Mouse (Mus musculus) heart, postnatal 4 days (tissue): ENCODE measurements around the gene N4bp2l1. TPM values are rescaled to one million over a fixed set of nuclear protein-coding genes. Genes with fewer than 3 reads are reported as not detected.

Source experiments
- DNase-seq: peaks from one replicate; pipeline ENCODE4 v3.0.0; 2021
- total RNA-seq, 2 experiments: library from RNA; stranded (reverse); gene quantifications; 2 replicates each; pipeline ENCODE4 v1.2.3; 2021

Gene N4bp2l1
- total RNA-seq, 2 experiments from 2014 or later: 2.5 to 2.6 TPM

DNA sequence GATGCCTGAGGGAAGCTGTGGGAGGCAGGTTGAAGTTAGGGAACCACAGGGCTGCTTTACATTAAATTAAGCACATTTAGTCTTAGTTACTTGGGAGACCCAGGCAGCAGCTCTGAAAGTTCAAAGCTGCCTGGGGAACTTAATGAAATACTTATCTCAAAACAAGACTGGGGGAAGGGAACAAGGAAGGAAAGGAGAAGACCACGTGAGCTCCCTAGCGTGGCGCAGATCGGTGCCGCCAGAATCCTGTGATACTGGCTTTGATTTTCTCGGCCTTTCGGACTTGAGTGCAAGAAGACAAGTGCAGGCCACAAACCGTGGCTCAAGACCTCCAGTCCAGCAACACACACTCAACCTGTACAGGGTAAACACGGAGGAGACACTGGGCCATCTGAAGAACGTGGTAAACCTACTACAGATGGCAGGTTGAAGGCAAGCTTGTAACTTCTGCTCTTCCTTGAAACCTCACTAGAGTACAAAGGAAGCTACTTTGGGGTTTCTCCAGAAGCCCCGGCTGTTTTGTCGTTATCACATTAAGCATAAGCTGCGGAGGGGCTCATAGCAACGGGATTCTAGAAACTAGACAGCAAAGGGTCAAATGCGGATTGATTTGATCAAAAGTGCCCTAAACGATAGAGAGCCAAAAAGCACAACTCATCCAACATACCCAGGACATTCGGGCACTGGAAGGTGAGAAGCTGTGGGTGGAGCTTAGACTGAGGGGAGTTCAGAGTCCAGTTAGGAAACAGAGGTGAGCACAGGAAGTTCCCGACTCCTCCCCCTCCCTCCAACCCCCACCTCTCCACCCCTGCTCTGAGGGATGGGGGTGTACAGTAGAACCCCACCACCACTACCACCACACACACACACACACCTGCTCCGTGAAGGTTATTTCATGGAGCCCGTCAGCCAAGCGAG is 1.5 kb upstream of the N4bp2l1 start:
- DNase-seq: no peak

DNA sequence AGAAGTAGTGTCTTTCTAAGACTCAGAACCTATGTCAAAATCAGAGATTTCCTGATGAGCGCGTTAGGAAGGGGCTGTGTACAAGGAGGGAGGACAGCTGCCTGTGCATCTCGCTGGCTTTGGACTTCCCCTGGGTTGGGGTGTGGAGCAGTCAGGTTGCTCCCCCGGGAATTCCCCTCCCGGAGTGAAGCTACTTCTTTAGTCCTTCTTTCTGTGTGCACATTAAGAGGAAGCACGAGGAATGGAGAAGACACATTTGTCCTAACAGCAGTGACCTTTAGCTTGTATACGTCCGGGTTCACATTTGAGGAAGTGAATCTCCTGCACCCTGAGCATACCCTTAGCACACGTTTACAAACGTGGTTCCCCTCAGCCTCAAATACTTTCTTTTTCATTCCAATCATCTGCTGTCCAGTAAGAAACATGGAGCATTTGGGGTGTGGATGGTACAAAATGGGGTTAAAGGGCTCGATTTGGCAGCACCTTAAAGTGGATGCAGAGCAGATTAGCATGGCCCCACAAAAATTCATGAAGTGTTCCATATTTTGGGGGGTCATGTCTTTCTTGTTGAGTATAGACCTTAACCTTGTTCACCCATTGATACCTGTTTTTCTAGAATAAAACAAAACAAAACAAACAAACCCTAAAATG is 1.5 kb downstream of the N4bp2l1 start:
- no peak for DNase-seq

DNA sequence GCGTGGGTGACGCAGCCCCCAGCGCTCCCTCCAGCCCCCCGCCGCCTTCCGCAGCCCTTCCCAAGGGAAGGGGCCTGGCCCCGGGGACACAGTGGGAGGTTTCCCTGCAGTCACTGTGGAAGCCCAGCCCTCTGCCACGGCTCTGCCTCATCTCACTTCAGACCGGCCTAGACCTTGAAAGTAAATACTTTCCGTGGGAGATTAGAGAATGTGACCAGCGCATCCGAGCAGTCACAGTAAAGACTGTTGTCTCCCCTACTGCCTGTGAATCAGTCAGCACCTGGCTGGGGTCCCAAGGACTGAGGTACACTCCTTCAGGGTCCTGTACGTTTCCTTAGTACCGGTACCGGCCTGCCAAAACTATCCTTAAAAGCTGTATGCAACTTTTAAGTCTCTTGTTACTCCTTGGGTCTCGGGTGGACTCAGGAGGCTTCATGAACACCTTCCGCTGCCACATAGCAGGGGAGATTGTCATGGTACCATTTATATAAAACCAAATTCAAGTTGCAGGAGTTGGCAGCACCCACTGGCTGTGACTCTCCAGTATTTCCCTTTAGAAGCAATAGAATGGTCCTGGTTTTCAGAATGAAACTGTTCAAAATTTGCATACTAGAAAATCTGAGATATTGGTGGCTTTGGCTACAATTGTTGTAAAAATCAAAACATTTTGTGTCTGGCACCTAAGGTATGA is 2.2 kb downstream of the N4bp2l1 start:
- no peak for DNase-seq

DNA sequence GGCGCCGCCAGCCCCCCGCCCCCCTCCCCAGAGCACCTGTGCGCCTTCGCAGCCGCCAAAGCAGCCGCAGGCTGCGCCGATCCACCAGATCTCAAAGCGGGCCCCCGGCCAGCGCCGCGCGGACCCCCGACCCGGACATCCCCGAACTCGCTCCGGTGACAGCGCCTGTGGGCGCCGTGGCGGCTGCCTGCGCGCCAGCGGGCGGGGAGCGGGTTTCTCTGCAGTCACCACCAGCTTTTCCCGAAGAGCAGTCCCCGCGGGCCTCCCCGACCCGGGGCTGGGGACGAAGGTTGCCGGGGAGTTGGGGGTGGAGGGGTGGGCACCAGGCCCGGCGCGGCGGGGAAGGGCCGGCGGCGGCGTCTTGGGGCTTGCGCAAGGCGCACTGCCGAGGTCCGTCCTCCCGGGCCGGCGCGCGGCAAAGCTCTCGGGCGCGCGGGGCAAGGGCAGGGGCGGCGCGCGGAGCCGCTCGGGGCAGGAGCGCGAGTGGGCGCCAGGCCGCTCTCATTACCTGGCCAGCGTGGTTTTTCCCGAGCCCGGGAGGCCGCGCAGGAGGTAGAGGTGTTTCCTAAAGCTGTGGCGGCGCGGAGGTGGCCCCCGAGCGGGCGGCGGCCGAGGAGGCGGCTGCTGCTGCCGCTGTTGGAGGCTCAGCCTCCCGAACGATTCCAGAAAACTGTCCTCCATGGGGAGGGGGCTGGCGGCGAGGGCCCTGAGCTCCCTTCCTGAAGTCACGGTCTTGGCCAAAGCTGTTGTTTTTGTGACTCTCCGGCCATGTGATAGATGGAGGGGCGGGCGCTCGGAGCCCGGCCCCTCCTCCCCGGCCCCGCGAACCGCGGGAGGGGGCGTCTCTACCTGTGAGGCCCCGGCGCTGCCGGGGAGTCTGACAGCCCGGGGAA is 3.0 kb downstream of the N4bp2l1 start:
- DNase-seq: peak; percentile 40

DNA sequence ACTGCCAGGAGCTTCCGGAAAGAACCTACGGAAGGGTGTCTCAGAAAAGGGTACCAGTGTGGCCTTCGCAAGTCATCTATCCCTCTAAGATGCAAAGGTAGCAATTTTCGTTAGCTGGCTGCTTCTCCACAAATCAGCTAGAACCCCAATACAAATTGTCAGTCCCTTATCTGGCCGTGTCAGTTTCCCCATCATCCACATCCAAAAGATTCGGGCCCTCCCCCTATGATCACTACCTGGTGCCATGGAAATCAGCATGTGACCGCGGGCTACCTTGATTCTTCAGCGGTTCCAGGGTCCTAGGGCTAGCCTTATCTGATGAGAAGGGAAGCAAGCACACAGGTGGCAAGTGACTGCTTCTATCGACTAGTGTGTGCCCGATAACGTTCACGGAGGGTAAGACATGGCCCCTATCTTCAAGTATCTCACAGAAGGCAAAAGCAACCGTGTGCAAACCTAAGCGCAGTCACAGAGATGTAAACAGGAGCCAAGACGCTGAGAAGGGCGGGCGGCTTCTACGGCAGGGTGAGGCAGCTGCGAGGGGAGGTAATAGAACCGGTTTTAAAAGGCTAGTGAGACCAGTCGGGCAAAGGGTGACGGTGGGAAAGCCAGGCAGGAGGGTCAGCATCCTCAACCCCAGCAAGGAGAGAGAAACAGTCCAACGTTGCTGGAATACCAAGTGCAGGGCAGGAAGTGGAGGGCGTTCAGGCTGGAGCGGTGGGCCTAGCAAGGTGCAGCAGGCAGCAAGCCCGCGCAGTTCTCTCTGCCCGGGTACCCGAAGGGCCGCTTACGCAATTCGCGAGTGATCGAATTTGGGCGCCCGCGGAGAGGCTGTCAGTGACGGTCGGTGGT is 3.9 kb downstream of the N4bp2l1 start:
- peak; percentile 19 for DNase-seq

DNA sequence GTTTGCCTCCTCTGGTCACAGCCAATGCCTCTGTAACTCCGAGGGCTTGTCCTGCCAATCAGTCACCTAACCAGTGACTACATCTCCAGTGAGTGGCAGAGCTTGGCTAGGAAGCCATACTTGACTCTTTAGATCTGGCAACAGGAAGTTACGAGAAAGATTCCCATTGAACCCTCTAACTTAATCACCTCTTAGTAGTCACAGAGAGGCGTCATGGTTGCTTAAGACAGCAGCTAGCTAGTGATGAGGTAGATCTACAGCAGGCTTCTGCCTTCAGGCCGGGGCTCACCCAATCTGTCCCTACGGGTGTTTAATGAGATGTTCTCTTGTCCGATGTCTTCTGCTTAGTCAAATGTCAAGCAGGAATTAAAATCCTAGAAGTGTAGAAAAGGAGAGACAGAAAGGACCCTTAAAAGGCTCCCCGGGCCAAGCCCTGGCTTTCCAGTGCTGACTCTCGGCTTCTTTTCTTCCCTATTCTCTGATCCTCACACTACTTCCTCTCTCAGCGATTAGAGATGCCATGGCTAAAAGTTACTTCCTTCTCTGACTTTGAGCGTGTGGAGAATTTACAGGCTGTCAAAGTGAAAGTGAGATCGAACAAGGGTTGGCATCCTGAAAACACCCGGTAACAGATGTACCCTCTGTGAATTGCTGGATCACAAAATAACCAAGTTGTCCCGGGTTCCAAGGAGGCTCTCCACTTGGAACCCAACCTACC is 4.6 kb downstream of the N4bp2l1 start:
- no peak for DNase-seq

DNA sequence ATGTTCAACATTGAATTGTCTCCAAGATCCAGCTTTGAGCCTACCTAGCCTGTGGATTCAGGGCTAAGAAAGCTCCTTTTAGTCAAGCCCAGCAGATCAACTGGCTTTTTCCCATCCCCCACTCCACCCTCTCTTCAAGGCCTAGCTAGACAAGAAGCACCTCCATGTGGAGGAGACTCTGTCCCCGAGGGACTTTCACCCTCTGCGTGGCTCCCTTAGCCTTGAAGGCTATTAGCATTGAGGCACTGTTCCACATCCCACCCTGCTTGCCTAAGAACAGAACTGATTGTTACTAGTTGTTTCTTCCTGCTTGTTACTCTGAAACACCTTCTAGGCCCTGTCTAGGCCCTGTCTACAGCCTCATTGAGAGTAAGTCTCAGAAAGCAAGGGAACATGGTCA is 7.0 kb downstream of the N4bp2l1 start:
- no peak for DNase-seq

DNA sequence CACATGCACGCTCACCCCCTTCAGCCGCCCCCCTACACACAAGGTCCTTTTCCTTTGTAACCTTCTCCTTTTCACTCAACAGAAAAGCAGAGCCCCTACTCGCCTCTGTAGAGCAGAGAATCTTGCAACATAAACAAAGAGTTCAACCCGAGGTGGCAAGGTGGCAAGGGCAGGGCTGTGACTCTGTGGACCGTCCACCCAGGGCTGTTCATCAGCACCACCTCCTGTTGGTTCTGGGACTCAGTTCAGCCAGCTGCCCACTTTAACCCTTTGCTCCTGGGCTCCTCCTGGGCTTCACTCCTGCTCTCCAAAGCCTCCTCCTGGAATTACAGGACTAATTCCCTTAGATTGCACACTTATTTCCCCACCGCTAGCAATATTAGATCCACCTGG is 12.7 kb downstream of the N4bp2l1 start:
- no peak for DNase-seq

DNA sequence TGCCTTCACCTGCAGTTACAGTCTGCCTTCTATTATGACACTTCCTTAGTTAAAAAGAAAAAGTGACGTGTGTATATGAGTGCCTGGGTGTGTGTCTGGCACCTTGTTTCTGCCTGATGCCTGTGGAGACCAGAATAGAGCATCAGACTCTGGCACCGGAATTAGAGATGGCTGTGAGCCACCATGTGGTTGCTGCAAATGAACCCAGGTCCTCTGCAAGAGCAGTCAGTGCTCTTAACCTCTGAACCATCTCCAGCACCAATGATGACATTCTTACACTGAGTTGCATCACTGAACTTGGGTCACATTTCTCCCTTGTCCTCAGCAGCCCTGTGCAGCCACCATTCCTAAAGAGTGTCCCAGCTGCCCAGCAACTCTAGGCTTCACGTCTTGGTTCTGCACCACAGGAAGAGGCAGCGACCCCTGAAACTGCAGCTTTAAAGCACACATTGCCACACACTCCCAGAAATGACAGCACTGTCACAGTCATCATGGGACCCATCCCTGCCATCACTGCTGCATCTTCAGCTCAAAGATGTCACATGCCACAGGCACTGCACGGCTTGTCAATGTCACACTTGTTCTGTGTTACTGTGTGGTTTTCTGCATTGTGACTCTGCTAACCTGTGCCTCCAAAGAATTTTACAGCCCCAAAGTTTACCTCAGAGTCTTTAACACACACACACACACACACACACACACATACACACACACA is 13.2 kb downstream of the N4bp2l1 start:
- DNase-seq: peak; percentile 16

DNA sequence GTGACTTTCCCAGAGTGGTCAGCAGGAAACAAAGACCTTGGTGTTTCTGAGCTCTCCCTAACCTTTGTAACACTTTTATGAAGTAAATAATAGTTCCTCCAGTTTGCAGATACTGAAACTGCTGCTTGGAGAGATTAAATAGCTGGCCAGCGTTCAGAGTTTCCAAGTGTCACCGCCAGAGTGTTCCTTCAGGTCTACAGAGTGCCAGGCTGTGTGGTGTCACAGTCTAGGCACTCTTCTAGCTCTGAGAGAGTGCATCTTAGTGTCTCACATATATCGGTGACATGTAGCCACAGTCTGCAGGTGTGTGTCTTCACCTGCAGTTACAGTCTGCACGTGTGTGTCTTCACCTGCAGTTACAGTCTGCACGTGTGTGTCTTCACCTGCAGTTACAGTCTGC is 13.8 kb downstream of the N4bp2l1 start:
- DNase-seq: no peak

DNA sequence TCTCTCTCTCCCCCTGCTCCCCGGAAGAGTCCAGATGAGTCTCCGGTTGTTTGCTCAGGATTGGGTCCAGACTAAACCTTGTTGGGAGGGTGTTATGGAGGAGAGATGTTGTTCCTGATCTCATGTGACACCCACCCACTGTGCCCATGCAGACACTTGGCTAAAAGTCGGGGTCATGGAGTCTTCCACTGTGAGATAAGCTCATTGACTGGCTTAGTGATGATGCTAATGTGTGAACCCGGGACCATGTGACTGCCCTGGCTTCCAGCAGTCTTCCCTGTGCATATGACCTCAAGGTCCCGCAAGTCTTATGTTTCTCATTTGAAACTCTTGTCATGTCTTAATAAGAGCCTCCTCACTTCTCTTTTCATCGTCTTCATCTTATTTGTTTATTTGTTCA is 15.8 kb downstream of the N4bp2l1 start:
- DNase-seq: no peak

DNA sequence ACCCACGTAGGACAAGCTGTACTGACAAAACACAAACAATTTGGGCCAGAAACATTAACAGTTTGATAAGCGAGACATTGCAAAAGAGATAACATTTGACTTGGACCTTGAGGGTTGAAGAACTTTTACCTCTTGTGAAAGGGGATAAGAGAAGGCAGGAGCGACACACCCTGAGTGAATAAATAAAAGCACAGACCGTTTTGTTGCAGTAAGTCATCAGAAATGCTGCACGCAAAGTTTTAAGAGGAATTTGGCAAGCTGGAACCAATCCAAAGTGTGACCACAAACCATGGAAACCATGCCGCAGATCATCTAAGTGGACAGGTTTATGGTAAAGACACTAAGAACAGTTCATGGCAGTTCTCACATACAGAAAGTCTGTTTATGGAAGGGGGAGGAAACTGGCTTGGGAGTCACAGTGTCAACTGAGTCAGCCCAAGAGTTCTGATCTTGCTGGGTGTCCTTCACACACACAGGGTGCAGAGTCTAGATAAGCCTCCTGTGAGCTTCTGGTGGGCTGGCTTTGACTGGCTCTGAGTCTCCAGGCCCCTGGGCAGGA is 18.3 kb downstream of the N4bp2l1 start:
- no peak for DNase-seq

DNA sequence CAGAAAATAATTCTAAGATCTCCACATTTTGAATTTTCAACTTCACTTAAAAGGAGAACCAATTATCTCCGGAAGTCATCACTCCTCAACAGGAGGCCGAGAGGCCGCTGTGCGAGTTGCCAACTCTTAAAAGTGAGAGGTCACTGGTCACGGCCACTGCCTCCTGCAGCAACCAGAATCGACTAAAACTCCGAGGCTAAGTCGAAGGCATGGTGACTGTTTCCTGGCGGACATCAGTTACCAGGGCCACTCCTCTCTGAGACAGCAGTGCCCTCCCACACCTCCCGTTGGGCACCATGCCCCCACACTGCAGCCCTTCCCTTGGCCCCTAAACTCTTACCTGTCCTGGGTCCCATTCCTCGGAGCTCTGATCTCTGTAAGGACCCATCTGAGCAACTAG is 20.2 kb downstream of the N4bp2l1 start:
- DNase-seq: no peak

DNA sequence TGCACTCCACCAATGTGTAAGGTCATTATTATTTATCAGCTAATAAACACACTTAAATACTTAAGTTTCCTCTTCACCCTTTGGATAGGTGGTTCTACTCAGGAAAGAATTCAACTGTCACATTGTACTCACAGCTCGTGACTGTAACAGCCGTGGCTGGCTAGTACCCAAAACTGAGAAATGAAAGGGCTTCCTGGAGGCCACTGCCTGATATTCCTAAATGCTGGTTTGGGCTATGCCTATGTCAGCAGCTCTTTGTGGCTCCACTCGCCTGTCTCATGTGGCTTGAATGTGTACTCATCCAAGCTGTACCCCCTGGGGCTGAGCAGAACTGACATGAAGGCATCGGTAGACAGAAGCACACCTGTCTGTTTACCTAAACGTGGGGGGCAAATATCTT is 22.1 kb downstream of the N4bp2l1 start:
- DNase-seq: no peak

DNA sequence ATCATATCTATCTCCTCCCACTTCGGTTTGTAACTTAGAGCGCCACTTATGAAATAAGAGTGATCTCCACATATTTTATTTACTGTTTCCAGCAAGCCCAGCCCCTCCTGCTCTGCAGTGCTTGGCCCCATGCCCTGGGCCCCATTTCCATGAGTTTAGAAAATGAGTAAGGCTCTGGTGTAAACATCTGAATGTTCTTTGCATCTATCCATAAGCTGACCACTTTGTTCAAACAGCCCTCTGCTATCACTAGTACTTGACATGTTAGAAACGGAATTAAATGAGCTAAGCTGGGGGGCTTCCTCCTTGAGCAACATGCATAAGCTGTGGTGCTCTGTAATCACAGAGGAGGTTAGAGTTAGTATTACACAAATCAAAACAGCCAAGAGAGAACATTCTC is 22.6 kb downstream of the N4bp2l1 start:
- DNase-seq: no peak

DNA sequence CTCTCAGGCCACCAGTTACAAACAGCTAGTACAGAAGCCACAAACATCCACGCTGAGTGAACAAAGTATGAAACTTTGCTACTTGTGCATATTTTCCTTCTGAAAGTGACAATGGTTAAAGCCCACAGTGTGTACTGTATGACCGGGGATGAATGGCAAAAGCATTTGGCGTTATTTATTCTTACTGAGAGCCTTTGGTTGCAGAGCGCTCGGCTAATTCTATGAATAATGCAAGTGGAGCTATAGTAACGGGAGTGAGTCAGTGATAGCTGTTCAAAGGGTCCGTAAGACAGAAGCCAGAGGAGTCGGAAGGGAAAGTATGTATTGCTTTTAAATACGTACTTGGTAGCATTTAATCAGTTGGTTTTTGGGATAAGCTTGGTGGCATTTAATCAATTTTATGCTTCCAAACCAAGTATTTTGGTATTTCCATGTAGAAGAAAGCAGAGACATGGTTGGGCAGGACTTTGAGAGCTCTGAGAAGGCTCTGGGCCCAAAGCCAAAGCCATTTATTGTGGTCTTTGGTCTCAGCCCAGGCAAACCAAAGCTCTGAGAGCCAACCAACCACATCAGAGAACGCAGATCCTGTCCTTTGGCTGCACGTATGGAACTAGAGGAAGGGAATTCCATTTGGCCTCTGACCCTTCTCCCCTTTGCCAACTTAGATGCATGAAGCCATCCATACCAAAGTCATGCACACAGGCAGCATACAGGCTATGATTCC is 26.3 kb downstream of the N4bp2l1 start:
- DNase-seq: no peak

DNA sequence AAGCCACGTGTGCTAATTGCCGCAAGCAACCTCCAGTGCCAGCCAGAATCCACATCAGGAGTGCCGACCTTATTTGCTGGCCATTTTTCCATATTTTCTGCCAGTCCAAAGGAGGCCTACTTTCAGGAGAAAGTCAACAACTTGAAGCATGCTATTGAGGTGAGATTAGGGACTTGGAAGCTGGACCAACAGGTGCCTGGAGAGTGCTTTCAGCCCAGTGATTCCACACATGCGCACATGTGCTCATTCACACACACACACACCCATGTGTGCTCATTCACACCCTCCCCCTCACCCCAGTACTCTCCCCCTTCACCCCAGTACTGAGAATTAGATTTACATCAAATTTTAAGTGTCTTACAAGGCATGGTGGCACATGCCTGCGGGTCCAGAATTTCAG is 30.0 kb downstream of the N4bp2l1 start:
- no peak for DNase-seq

DNA sequence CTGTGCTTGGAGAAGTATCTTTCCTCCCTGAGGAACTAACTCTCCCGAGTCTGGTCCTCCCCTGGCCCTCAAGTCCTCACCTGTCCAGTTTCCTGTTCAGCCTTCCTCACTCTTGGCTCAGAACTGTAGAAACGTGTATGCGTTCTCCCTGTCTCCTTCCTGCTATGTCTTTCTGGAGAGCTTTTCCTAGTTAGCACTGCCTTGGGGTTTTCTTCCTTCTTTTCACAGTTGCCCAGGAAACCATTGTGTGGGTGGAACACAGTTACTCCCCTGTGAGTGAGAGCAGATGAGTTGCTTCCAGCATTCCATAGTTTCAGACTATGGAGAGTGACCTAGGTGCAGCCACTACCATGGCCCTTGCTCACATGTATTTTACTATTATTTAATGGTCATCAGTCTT is 30.8 kb downstream of the N4bp2l1 start:
- no peak for DNase-seq

DNA sequence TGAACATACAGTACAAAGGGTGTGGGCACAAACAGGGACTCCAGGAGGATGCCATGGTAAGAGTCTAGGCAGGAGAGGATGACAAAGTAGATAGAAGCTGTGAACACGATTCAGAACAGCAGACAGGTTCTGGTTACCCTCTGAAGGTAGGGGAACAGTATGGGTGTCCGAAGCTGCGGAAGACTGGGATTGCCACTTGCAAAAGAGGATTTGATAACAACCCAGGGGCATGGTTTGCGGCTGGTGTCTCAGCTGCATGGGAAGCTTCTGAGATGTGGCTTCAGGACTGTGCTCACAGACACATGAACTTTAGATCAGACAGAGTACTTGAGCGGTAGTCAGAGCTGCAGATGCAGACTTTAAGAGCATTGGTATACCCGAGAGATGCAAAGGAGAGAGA is 32.6 kb downstream of the N4bp2l1 start:
- DNase-seq: no peak
